Mouse (Mus musculus) cerebellum, adult 11 months (tissue): Measurements from ENCODE around the gene Stx4a.
"Not testable (repeated sequence)": the region's sequence is repeated elsewhere in the genome, so short reads cannot be mapped to it uniquely, and the experiment has no call there.

Experiments
- DNase-seq: peaks from one replicate; pipeline ENCODE4 v3.0.0; 2022

The Stx4a gene

DNA sequence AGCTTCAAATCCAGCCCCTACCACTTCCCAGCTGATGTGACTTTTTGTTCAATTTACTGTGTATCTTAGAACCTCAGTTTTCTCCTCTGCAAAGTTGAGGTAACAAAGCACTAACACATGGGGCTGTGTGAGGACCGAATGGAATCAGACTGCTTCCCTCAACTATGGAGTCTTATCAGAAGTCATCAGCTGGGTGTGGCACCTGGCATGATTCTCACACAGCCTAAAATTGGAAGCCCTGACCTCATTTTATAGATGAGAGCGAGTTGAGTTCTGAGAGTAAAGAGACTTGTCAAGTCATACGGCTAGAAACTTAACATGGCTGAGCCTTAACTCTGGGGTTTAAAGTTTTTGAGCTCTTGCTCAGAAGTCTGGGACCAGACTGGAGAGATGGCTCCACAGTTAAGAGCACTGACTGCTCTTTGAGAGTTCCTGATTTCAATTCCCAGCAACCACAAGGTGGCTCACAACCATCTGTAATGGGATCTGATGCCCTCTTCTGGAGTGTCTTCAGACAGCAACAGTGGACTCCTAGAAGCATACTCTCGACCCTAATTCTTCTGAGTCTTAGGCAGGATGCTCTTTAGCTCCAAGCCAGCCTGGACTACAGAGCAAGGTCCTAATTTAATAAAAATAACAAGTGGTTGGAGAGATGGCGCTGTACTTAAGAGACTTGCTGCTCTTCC is 46.2 kb downstream of the Stx4a start:
- DNase-seq, result no peak

DNA sequence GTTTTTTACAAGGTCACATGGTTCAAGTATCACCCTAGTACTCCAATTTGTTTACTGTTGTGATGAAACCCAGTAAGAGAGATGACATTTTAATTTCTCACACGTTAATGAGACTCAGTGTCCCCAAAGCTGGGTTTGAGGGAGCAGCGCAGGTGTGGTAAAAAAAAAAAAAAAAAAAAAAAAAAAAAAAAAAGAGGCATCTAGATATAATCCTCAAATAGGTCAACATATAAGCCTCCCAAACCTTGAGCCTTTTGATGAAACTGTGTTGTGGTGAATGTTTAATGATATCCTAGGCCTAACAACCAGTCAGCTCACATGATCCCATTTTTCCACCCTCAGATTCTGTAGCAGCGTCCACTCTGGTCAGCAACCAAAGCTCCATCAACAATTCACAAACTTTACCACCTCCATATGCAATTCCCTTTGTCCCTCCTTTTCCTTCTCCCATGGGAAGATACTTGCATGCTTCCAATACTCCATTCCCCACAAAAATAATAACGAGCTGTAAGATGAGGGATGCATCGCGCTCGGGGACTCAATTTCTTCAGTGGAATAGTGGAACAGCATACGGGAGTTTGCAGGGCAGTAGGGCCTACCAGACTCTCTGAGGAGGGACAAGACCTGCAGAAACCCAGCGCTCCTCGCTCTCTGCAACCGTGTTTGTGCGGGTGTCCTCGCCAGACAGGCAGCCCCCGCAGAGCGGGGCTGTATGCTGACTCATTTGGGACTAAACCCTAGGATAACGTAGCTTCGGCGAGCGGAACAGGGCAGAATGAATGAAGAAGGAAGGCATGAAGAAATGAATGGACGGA is 50.9 kb downstream of the Stx4a start:
- DNase-seq, result no peak

- peak; percentile 95 for DNase-seq
Measured at GRCm38 (mm10) chr7:127875627-127876001, 51.5 kb downstream of the Stx4a start.

GRCm38 (mm10) chr7:127876041-127876466 is 52.0 kb downstream of the Stx4a start, which contains the start of gene Zfp646:
Zfp646 (plus strand) TSS chr7:127876221.
- DNase-seq, result no peak

GRCm38 (mm10) chr7:127876467-127877348 is 52.6 kb downstream of the Stx4a start, which contains the start of gene Zfp668:
Zfp668 (minus strand) TSS chr7:127876828.
- peak; percentile 84 for DNase-seq

DNA sequence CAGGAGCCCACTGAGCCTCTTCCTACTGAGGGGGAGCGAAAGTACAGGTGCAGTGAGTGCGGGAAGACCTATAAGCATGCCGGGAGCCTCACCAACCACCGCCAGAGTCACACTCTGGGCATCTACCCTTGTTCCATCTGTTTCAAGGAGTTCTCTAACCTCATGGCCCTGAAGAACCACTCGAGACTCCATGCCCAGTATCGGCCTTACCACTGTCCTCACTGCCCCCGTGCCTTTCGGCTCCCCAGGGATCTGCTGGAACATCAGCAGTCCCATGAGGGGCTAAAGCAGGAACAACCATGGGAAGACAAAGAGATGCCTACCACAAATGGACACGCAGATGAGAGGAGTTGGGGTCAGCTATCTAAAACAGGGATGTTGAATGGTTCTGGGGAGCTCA is 55.2 kb downstream of the Stx4a start:
- DNase-seq, result no peak

DNA sequence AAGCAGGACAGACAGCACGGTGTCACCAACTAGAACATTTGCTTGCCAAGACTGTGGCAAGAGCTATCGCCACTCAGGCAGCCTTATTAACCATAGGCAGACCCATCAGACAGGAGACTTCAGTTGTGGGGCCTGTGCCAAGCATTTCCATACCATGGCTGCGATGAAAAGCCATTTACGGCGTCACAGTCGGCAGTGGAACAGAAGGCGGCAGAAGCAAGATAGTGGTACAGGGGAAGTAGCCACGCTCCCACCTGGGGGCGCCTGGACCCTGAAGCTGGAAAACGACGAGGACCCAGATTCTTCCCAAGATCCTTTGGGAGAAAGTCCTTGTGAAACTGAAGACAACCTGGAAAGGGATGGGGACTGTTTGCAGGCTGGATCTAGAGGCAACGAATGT is 56.3 kb downstream of the Stx4a start:
- no peak for DNase-seq

GRCm38 (mm10) chr7:127885951-127886350 is 61.9 kb downstream of the Stx4a start:
- DNase-seq, result no peak

- no peak for DNase-seq
Measured at GRCm38 (mm10) chr7:127886551-127886950, 62.5 kb downstream of the Stx4a start.

GRCm38 (mm10) chr7:127887191-127887590 is 63.1 kb downstream of the Stx4a start:
- DNase-seq, result no peak

DNA sequence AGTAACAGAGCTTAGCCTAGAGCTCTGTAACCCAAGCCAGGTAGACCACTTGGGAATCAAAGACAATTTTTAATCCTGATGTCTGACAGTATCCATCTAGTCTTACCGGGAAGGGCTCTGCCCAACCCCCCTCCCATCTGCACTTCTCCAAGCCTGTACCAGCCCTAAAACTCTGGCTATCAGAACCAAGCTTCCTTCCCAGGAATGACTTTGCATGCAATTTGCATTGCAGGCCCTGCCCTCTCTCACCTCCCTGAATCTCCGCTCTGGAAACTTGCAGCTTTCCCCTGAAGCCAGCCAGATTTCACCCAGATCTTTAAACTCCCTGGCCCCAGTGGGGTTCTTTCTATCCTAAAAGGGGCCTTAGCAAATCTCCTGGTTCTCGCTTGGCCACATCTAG is 63.7 kb downstream of the Stx4a start:
- no peak for DNase-seq

- DNase-seq, result no peak
Measured at GRCm38 (mm10) chr7:127888821-127889220, 64.7 kb downstream of the Stx4a start.

GRCm38 (mm10) chr7:127890798-127891197 is 66.7 kb downstream of the Stx4a start, which contains the start of gene Prss53:
Prss53 (minus strand) TSS chr7:127890970.
- no peak for DNase-seq

DNA sequence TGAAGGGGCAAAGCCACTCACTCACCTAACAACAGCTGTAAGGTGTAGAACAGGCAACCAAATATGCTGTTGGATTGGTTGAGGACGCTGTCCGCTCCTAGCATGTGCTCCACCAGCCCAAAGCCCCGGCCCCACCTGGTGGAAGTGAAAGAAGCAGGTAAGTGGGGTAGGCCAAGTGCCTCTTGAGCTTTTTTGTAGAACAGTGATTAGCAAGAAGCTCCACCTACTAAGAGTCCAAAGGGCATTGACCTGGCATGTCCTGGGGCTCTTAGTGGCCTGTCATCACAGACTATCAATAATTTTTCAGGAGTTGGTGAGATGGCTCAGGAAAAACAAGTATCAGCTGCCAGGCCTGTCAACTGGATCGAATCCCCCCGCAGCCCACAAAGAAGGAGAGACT is 70.4 kb downstream of the Stx4a start:
- DNase-seq, result no peak

GRCm38 (mm10) chr7:127895442-127895841 is 71.3 kb downstream of the Stx4a start, which contains the start of the genes Gm21974 and Vkorc1:
Gm21974 (minus strand) TSS chr7:127895454.
Vkorc1 (minus strand) TSS chr7:127895617.
- peak; percentile 96 for DNase-seq

GRCm38 (mm10) chr7:127895891-127896290 is 71.8 kb downstream of the Stx4a start:
- not testable (repeated sequence) for DNase-seq

DNA sequence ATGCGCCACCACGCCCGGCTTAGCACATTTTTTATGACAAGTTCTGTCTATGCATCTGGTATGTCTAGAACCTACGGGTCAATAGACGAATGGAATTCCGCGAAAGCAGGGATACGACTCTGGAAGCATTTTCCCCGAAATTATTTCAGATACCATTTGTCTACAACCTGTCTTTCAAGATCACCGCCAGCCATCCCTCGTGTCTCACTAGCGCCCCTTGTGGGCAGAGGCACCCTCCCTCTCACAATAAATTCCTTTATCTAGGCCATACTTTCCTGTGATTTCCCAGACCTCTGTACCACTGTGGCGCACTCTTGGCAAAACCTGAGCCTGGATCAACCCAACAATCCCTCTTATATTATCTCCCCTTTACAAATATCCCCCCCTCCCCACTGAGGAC is 72.3 kb downstream of the Stx4a start:
- DNase-seq, result peak; percentile 63

- DNase-seq, result no peak
Measured at GRCm38 (mm10) chr7:127897542-127897941, 73.4 kb downstream of the Stx4a start.

DNA sequence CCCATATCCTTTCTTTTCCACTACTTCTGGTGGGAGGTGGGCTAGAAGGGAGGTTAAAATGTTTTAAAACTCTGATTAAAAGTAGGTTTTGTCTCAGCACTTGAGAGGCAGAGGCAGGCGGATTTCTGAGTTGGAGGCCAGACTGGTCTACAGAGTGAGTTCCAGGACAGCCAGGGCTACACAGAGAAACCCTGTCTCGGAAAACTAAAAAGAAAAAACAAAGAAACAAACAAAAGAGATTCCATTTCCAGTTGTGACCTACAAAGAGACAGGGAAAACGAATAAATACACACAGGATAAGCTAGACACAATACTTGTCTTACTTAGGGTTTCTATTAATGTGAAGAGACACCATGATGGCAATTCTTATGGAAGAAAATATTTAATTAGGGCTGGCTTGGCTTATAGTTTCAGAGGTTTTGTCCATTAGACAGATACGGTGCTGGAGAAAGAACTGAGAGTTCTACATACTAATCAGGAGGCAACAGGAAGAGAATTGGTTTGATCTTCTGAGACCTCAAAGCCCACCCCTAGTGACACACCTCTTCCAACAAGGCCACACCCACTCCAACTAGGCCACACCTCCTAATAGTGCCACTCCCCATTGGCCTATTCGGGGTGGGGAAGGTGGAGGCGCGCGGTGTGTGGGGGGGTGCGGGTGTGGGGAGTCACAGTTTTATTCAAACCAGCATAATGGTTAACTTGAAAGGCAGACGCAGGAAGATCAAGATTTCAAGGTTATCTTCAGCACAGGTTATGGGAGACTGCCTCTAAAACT is 74.3 kb downstream of the Stx4a start:
- DNase-seq, result no peak
